Comparison of ENCODE assay signal across 10 mouse cellular contexts in genomic region chr1:188017956-188018862, GRCm38 (mm10).
DNase-seq lines count a peak whose midpoint lies in the region; ATAC-seq and TF ChIP-seq lines count a peak whose summit lies in the region.
"Had no signal": no experiment of that assay in that cellular context is flagged by ENCODE, and none has a peak within 500 bp of the region (broad histone marks: within the 10 kb centered on the region; RNA-seq: fewer than 3 reads in every experiment).

No protein-coding gene starts in this region.

- no peaks in the 10 kb centered on the region for H3K9me3 ChIP-seq in heart, embryonic 13.5 days
- no peaks in the 10 kb centered on the region for H3K9me3 ChIP-seq in stomach, postnatal 0 days (ENCODE audit: control insufficient read depth, low read length)
- H3K9me3 ChIP-seq: liver, embryonic 13.5 days had no signal

- peaks cover 46% of the 10 kb centered on the region for H3K4me1 ChIP-seq in heart, embryonic 13.5 days
- H3K4me1 ChIP-seq in stomach, postnatal 0 days (replicated peaks; ENCODE audit: control insufficient read depth, insufficient read depth), result peaks cover 2% of the 10 kb centered on the region; the same call in 1 of the 2 replicates
- peaks cover 8% of the 10 kb centered on the region; the same call in 1 of the 2 replicates for H3K4me1 ChIP-seq in cerebellum, adult 2 months (ENCODE audit: control insufficient read depth, insufficient read depth, low read length)
- H3K4me1 ChIP-seq: liver, embryonic 13.5 days had no signal

- no peaks in the 10 kb centered on the region for H3K27me3 ChIP-seq in heart, embryonic 13.5 days (replicated peaks)
- no peaks in the 10 kb centered on the region for H3K27me3 ChIP-seq in stomach, postnatal 0 days (ENCODE audit: control insufficient read depth, insufficient read depth, low read length)
- no peaks in the 10 kb centered on the region for H3K27me3 ChIP-seq in cerebellum, adult 2 months (ENCODE audit: control insufficient read depth, insufficient read depth, low read length)
- H3K27me3 ChIP-seq: liver, embryonic 13.5 days had no signal

- intact Hi-C loops in heart, postnatal 25 days (cut with DNase I), result no loop called here

- peaks cover 8% of the 10 kb centered on the region; the same call in 1 of the 2 replicates for H3K36me3 ChIP-seq in heart, embryonic 13.5 days
- no peaks in the 10 kb centered on the region for H3K36me3 ChIP-seq in stomach, postnatal 0 days (ENCODE audit: control insufficient read depth, insufficient read depth, low read length)
- H3K36me3 ChIP-seq: liver, embryonic 13.5 days had no signal

- no peak for TF ChIP-seq EP300 in stomach, postnatal 0 days (optimal IDR thresholded peaks at IDR 0.05)

- no peak for TF ChIP-seq POLR2A in cerebellum, adult 2 months (IDR thresholded peaks at IDR 0.05; ENCODE audit: borderline replicate concordance, insufficient read depth, low read length)

- peak; percentile 83 for DNase-seq in heart, adult 11 months
- no peak for DNase-seq in heart, postnatal 25 days (ENCODE audit: low spot score)
- peak; percentile 37 for DNase-seq in retina, postnatal 1 day
- DNase-seq in retina, embryonic 14.5 days (ENCODE audit: low spot score), result no peak
- no peak for DNase-seq in stomach, postnatal 0 days (ENCODE audit: low spot score)
- no peak for DNase-seq in urinary bladder, adult 18-20 months (ENCODE audit: low spot score in 2 of 2)
- no peak for DNase-seq in cerebellum, adult 2 months
- DNase-seq: liver, embryonic 13.5 days had no signal

- H3K4me3 ChIP-seq in heart, embryonic 13.5 days, result peak overlapping the region; percentile 20; the same call in 1 of the 2 replicates
- no peak overlapping the region for H3K4me3 ChIP-seq in stomach, postnatal 0 days (ENCODE audit: low read depth, low read length)
- H3K4me3 ChIP-seq in cerebellum, adult 2 months (replicated peaks; ENCODE audit: insufficient read depth, low read depth, low read length), result no peak overlapping the region
- H3K4me3 ChIP-seq: liver, embryonic 13.5 days had no signal

- no peak for ATAC-seq in heart, embryonic 13.5 days (ENCODE audit: extremely low read depth, insufficient number of reproducible peaks, low FRiP score, low TSS enrichment)
- no peak for ATAC-seq in stomach, postnatal 0 days (ENCODE audit: low FRiP score, low TSS enrichment)

- H3K4me2 ChIP-seq in heart, embryonic 13.5 days, result peak overlapping the region; percentile 59
- H3K4me2 ChIP-seq in stomach, postnatal 0 days (replicated peaks; ENCODE audit: low read depth), result no peak overlapping the region
- H3K4me2 ChIP-seq: liver, embryonic 13.5 days had no signal

- 0 out of 2 replicates have a peak, but pooled peaks have one; percentile 11 for TF ChIP-seq CTCF in stomach, postnatal 0 days (IDR thresholded peaks at IDR 0.05; ENCODE audit: low read depth)
- no peak for TF ChIP-seq CTCF in cerebellum, adult 2 months (IDR thresholded peaks at IDR 0.05; ENCODE audit: borderline replicate concordance, insufficient read depth, low read depth, low read length)

- peak overlapping the region; percentile 76 for H3K27ac ChIP-seq in heart, embryonic 13.5 days (replicated peaks)
- H3K27ac ChIP-seq in stomach, postnatal 0 days (replicated peaks), result no peak overlapping the region
- no peak overlapping the region for H3K27ac ChIP-seq in cerebellum, adult 2 months (ENCODE audit: insufficient read depth, low read length)
- H3K27ac ChIP-seq: liver, embryonic 13.5 days; macrophage had no signal

- WGBS in heart, embryonic 13.5 days, result 36% methylated on average over 14 of the region's 14 CpGs
- WGBS in stomach, postnatal 0 days, result 41% methylated on average over 14 of the region's 14 CpGs
- 57% methylated on average over 14 of the region's 14 CpGs for WGBS in cerebellum, adult 2 months

- peak overlapping the region; percentile 62 for H3K9ac ChIP-seq in heart, embryonic 13.5 days
- H3K9ac ChIP-seq in stomach, postnatal 0 days (ENCODE audit: low read length), result no peak overlapping the region
- H3K9ac ChIP-seq: liver, embryonic 13.5 days had no signal

Comparison
In these comparisons a context has a peak if more than half of its experiments do, and no peak if none do; other contexts are left out.
1. DNase-seq: peak in heart, adult 11 months (single experiment) and retina, postnatal 1 day (single experiment); none in heart, postnatal 25 days (single experiment), retina, embryonic 14.5 days (single experiment), stomach, postnatal 0 days (single experiment), urinary bladder, adult 18-20 months (0 of 2) and cerebellum, adult 2 months (0 of 2).